Mouse (Mus musculus) midbrain, embryonic 13.5 days (tissue): ENCODE results near the gene Odf2. TPM values are rescaled to one million over a fixed set of nuclear protein-coding genes. Genes with fewer than 3 reads are reported as not detected.

Source experiments
- ATAC-seq: fragments of 200-750 bp; cut with Nextera tagmentation; 2 replicates; pipeline ENCODE4 v1.8.0; 2017; ENCODE audit warnings: mild to moderate bottlenecking, moderate TSS enrichment, moderate library complexity
- H3K27ac ChIP-seq: fragments of 300-500 bp; sonication (generic); 2 replicates; pipeline ENCODE4 v1.5.1; 2015; ENCODE audit warnings: inconsistent platforms, mild to moderate bottlenecking, moderate library complexity
- H3K27me3 ChIP-seq: fragments of 300-500 bp; sonication (generic); 2 replicates; pipeline ENCODE4 v1.6.1; 2015; ENCODE audit warnings: mild to moderate bottlenecking, inconsistent platforms
- H3K36me3 ChIP-seq: fragments of 300-500 bp; sonication (generic); 2 replicates; pipeline ENCODE4 v1.6.1; 2015; ENCODE audit warnings: mild to moderate bottlenecking, inconsistent platforms
- H3K4me1 ChIP-seq: fragments of 300-500 bp; sonication (generic); replicated peaks from 2 replicates; pipeline ENCODE4 v1.6.1; 2015; ENCODE audit warnings: inconsistent platforms
- H3K4me2 ChIP-seq: fragments of 300-500 bp; sonication (generic); replicated peaks from 2 replicates; pipeline ENCODE4 v1.6.1; 2015; ENCODE audit warnings: moderate library complexity, mild to moderate bottlenecking, inconsistent platforms
- H3K4me3 ChIP-seq: fragments of 300-500 bp; sonication (generic); replicated peaks from 2 replicates; pipeline ENCODE4 v1.5.1; 2015; ENCODE audit warnings: mild to moderate bottlenecking, inconsistent platforms
- H3K9ac ChIP-seq: fragments of 300-500 bp; sonication (generic); replicated peaks from 2 replicates; pipeline ENCODE4 v1.6.1; 2015; ENCODE audit warnings: mild to moderate bottlenecking, inconsistent platforms
- H3K9me3 ChIP-seq: fragments of 300-500 bp; sonication (generic); 2 replicates; pipeline ENCODE4 v1.6.1; 2016; ENCODE audit warnings: mild to moderate bottlenecking, inconsistent platforms
- WGBS: fragments of 180-500 bp; shearing (Covaris S2); methylation state at CpG from one replicate; pipeline ENCODE4 v1.1.7; 2015; 5-methylcytosine and 5-hydroxymethylcytosine counted together
- polyA plus RNA-seq: library from polyadenylated mRNA; unstranded; fragments of >200 nt; fragmentation: Nextera tagmentation; extraction: Ambion mirVana; gene quantifications from 2 replicates; pipeline ENCODE4 v1.2.1, GENCODE M21; 2015

Gene Odf2
- polyA plus RNA-seq, 1 experiment from 2014 or later: 76.0 TPM

- WGBS: 11% methylated on average over 4 of the region's 4 CpGs
- H3K9ac ChIP-seq: 0 out of 2 replicates have a peak overlapping the region, but pooled peaks have one; percentile 42
- peaks cover 6% of the 10 kb centered on the region; the same call in 1 of the 2 replicates for H3K27me3 ChIP-seq
- peak overlapping the region; percentile 66 for H3K27ac ChIP-seq
- no peaks in the 10 kb centered on the region for H3K36me3 ChIP-seq
- no peak overlapping the region for H3K4me3 ChIP-seq
- H3K4me1 ChIP-seq: peaks cover 66% of the 10 kb centered on the region
- H3K9me3 ChIP-seq: no peaks in the 10 kb centered on the region
- no peak overlapping the region for H3K4me2 ChIP-seq
- ATAC-seq: 0 out of 2 replicates have a peak, but pooled peaks have one; percentile 10
These were observed 36.0 kb upstream of the Odf2 start for GRCm38 (mm10) chr2:29852957-29853485.

DNA sequence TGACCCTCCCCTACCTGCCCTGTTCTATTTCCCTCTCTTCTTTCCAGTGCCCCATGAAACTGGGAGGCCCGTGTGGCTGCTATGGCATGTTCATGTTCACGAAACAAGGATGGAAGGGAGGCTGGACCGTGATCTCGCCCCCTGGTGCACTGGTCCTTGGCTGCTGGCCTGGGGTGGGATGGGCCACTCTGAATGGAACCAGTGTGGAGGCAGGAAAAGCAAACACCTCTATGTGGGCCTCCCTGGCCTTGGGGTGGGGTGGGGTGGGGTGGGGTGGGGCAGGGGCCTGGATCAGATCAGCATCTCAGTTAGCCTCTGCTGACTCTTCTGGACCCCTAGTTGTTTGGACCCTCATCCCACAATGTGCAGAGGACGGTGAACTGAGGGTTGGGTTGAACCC is 35.3 kb upstream of the Odf2 start:
- WGBS: 44% methylated on average over 5 of the region's 5 CpGs
- H3K4me3 ChIP-seq: no peak overlapping the region
- no peaks in the 10 kb centered on the region for H3K9me3 ChIP-seq
- peaks cover 6% of the 10 kb centered on the region; the same call in 1 of the 2 replicates for H3K27me3 ChIP-seq
- H3K36me3 ChIP-seq: no peaks in the 10 kb centered on the region
- peak overlapping the region; percentile 66 for H3K27ac ChIP-seq
- no peak overlapping the region for H3K9ac ChIP-seq
- H3K4me2 ChIP-seq: no peak overlapping the region
- ATAC-seq: no peak
- peaks cover 71% of the 10 kb centered on the region for H3K4me1 ChIP-seq

DNA sequence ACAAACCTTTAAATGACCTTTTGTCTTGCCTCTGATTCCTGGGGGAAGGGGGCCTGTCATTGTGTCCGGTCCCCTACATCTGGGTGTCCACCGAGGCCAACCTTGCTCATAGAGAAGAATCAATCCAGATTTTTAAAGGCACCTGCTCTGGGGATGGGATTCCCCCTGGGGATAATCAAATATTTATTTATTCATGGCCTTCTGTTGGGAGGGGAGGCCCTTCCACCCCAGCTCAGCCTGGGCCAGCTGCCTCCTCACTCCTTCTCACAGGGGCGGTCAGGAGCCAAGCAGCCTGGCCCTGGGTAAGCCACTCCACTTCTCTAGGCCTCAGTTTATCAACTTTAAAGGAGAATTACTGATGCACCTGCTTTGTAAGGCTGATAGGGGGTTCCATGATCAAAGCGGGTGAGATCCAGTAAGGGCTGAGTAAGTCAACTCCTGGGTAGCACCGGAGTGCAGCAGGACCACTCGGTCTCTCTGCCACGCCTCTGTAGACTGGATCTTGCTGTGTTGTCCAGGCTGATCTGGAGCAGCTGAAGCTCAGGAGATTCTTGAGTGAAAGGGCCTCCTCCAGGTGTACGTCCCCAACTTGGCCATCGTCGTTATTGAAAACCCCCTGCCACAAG is 33.3 kb upstream of the Odf2 start:
- peaks cover 6% of the 10 kb centered on the region; the same call in 1 of the 2 replicates for H3K27me3 ChIP-seq
- WGBS: 34% methylated on average over 10 of the region's 10 CpGs
- H3K9ac ChIP-seq: peak overlapping the region; percentile 32
- 0 out of 2 replicates have a peak, but pooled peaks have one; percentile 43 for ATAC-seq
- H3K4me1 ChIP-seq: peaks cover 60% of the 10 kb centered on the region
- H3K4me2 ChIP-seq: no peak overlapping the region
- H3K9me3 ChIP-seq: no peaks in the 10 kb centered on the region
- H3K4me3 ChIP-seq: no peak overlapping the region
- peak overlapping the region; percentile 84 for H3K27ac ChIP-seq
- H3K36me3 ChIP-seq: no peaks in the 10 kb centered on the region

GRCm38 (mm10) chr2:29856451-29857260 is 32.4 kb upstream of the Odf2 start:
- Histone ChIP-seq H3K4me3 (no peak overlapping the region), H3K9ac (peak overlapping the region; percentile 32), H3K4me2 (peak overlapping the region; percentile 5; the same call in 1 of the 2 replicates), H3K36me3 (no peaks in the 10 kb centered on the region), H3K4me1 (peaks cover 60% of the 10 kb centered on the region), H3K27me3 (0 out of 2 replicates have a peak, but pooled peaks cover 6% of the 10 kb centered on the region), H3K9me3 (no peaks in the 10 kb centered on the region), H3K27ac (peak overlapping the region; percentile 84)
- ATAC-seq: 0 out of 2 replicates have a peak, but pooled peaks have one; percentile 28
- WGBS: 4% methylated on average over 19 of the region's 19 CpGs

DNA sequence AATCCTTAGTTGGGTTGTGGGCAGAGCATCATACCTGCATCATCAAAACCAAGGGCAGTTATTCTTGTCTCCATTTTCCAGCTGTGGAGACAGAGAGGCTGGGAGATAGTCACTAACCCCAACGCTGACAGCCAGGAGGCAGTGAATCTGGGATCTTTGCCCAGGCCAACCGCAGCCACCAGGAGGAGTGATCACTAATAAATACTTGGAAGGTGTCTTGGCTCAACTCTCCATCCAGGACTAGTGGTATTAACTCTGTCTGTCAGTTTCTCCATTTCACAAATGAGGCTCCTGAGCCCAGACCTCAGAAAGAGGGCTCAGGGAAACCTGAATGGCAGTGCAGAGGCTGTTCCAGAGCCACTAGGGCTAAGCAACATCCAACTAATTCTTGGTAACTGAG is 31.7 kb upstream of the Odf2 start:
- Histone ChIP-seq H3K9ac (peak overlapping the region; percentile 32), H3K4me1 (peaks cover 60% of the 10 kb centered on the region), H3K27me3 (0 out of 2 replicates have a peak, but pooled peaks cover 6% of the 10 kb centered on the region), H3K9me3 (no peaks in the 10 kb centered on the region), H3K4me3 (no peak overlapping the region), H3K4me2 (no peak overlapping the region), H3K27ac (peak overlapping the region; percentile 84; the same call in 1 of the 2 replicates), H3K36me3 (no peaks in the 10 kb centered on the region)
- WGBS: 28% methylated on average over 2 of the region's 2 CpGs
- ATAC-seq: no peak

DNA sequence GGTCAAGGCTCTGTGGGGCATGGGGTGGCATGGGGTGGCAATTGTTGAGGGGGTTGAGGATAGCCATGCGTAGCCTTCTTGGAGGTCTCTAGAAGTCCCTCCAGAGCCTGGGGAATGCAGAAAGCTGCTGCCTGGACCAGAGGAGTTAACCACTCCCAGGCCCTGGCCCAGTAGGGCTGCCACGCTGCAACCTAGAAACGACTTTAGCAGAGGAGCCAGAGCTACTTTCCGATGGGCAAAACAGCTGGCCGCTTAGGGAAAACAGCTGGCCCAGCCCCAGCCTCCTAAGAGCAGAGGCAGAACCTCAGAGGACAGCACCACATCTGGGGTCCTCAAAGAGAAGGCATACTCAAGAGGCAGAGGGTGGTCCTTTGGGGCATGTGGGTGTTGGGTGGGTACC is 31.1 kb upstream of the Odf2 start:
- no peaks in the 10 kb centered on the region for H3K9me3 ChIP-seq
- H3K4me1 ChIP-seq: peaks cover 54% of the 10 kb centered on the region
- H3K4me2 ChIP-seq: no peak overlapping the region
- no peak overlapping the region for H3K4me3 ChIP-seq
- WGBS: 69% methylated on average over 5 of the region's 5 CpGs
- H3K36me3 ChIP-seq: no peaks in the 10 kb centered on the region
- H3K9ac ChIP-seq: no peak overlapping the region
- no peak overlapping the region for H3K27ac ChIP-seq
- ATAC-seq: no peak
- H3K27me3 ChIP-seq: 0 out of 2 replicates have a peak, but pooled peaks cover 6% of the 10 kb centered on the region

DNA sequence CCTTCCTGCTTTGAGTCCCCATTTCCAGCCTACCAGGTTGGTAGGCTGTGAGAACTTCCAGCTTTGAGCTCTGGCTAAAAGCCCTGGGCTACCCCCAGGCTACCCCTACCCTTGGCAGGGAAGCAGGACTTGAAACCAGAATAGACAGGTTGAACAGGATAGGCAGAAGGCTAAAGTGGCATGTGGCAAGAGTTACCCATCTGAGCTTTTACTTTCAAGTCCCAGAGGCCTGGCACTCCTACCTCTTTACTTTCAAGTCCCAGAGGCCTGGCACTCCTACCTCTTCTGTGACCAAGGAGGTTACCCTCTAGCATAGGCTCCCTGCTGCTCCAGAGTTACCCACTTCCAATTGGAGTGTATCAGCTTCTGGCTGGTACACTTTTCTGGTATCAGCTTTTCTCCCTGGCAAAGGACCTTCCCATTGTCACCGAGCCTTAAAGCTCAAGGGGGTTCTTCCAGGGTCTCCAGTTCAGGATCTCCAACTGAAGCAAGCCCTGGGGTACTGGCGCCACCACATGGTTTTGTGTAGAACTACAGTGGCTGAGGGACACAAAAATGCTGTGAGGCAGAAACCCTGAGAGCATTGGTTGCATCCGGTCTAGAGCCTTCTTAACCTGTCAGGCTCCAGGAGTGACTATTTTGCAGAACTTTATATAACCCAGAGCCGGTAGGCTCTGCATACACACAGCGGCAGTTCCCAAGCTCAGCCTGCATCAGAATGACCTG is 30.1 kb upstream of the Odf2 start:
- H3K36me3 ChIP-seq: no peaks in the 10 kb centered on the region
- H3K9me3 ChIP-seq: no peaks in the 10 kb centered on the region
- 10% methylated on average over 5 of the region's 5 CpGs for WGBS
- peaks cover 45% of the 10 kb centered on the region for H3K4me1 ChIP-seq
- H3K4me3 ChIP-seq: no peak overlapping the region
- ATAC-seq: no peak
- H3K9ac ChIP-seq: no peak overlapping the region
- H3K27ac ChIP-seq: no peak overlapping the region
- H3K27me3 ChIP-seq: 0 out of 2 replicates have a peak, but pooled peaks cover 6% of the 10 kb centered on the region
- no peak overlapping the region for H3K4me2 ChIP-seq

- H3K27ac ChIP-seq: no peak overlapping the region
- ATAC-seq: no peak
- WGBS: 83% methylated on average over 4 of the region's 4 CpGs
These were observed 23.9 kb upstream of the Odf2 start for GRCm38 (mm10) chr2:29865125-29865524.

DNA sequence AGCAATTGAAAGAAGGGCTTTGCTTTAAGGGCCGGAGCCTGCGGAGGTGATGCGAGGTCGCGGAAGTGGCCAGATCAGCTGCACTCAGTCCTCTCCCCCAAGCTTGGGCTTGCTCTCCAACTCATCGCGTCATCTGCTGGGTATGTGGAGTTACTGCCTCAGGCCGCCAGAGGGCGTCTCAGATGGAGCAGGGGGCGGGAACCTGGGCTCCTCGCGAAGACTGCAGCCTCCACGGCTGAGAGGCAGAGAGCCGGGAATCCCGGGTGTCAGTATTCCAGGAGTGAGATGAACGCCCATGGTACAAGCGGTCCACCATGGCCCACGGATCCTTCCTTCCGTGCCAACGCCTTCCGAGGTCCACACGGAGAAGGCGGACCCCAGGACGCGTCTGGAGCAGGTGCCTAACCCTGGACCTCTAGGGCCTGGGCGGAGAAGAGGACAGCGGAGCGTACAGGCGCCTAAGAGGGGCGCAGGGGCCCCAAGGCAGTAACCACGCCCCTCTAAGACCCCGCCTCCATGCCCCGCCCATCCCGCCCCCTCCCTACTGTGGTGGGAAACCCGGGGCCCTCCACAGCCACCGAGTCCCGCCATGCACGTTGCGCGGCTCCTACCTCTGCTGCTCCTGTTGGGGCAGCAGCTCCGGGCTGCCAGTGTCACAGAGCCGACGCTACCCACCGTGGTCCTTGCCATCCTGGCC is 19.9 kb upstream of the Odf2 start, which contains the start of gene Cercam:
TSS of gene Cercam (plus strand) at position 216 of the 697 bp plus-strand sequence.
- Histone ChIP-seq H3K27me3 (no peaks in the 10 kb centered on the region), H3K4me3 (peak within 1 kb of the TSS; percentile 47), H3K4me2 (peak within 1 kb of the TSS; percentile 75), H3K9me3 (no peaks in the 10 kb centered on the region), H3K36me3 (peaks cover 15% of the 10 kb centered on the region), H3K27ac (peak within 1 kb of the TSS; percentile 59), H3K4me1 (peaks cover 19% of the 10 kb centered on the region), H3K9ac (peak within 1 kb of the TSS; percentile 69)
- peak; percentile 91 for ATAC-seq
- whole genome bisulfite sequencing: 0% methylated on average over 42 of the region's 44 CpGs

More at GRCm38 (mm10) chr2:29865125-29865524, 23.9 kb upstream of the Odf2 start:
- no peaks in the 10 kb centered on the region for H3K27me3 ChIP-seq
- no peak overlapping the region for H3K4me2 ChIP-seq
- H3K9ac ChIP-seq: no peak overlapping the region
- no peaks in the 10 kb centered on the region for H3K36me3 ChIP-seq
- H3K4me3 ChIP-seq: no peak overlapping the region
- H3K9me3 ChIP-seq: no peaks in the 10 kb centered on the region
- peaks cover 11% of the 10 kb centered on the region for H3K4me1 ChIP-seq

DNA sequence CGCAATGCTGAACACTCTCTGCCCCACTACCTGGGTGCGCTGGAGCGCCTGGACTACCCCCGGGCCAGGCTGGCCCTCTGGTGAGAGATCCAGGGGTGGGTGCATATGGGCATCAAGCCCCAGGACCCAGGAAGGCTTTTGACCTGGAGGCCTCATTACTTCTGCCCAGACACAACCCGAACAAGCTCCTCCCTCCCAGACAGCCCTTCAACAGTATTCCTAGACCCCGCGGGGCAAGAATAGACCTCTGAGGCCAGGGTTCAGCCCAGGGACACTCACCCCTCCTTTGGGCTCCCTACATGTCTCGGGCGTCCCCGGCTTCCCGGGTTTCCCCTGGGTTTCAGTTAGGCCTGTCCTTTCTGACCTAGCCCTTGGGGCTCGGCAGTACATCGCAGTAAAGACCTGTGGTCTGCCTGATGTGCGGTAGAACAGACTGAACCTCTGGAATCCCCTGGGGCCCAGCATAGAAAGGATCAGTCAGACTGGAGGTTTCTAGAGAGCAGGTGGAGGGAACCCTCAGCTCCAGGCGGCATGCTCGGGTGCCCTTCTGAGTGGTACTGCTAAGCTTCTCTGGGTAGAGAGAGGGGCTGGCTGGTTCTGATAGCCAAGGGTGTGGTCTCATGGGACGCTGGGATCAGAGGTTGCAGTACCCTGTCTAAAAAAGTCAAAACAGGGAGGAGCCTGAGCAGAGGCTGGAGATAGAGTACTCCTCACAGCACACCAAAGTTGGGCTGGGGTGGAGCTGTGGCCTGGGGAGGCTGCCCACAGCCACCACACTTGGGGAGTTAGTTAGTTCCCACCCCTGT is 19.2 kb upstream of the Odf2 start:
- peak overlapping the region; percentile 69 for H3K9ac ChIP-seq
- H3K4me1 ChIP-seq: peaks cover 19% of the 10 kb centered on the region
- ATAC-seq: peak; percentile 38; the same call in 1 of the 2 replicates
- H3K27ac ChIP-seq: peak overlapping the region; percentile 59; the same call in 1 of the 2 replicates
- peak overlapping the region; percentile 75 for H3K4me2 ChIP-seq
- H3K9me3 ChIP-seq: no peaks in the 10 kb centered on the region
- H3K4me3 ChIP-seq: peak overlapping the region; percentile 47
- no peaks in the 10 kb centered on the region for H3K27me3 ChIP-seq
- peaks cover 15% of the 10 kb centered on the region for H3K36me3 ChIP-seq
- WGBS: 3% methylated on average over 17 of the region's 17 CpGs
